Mouse (Mus musculus) CD4-positive helper T cell, adult 2 months (primary cell): ENCODE measurements around the gene Cinp.

ENCODE experiments used
- DNase-seq: peaks from one replicate; pipeline ENCODE4 v3.0.0-alpha.2; 2012; ENCODE audit warnings: low read depth, missing footprints, low spot score

Gene Cinp

GRCm38 (mm10) chr12:110835182-110835581 is 53.8 kb downstream of the Cinp start:
- DNase-seq: no peak

GRCm38 (mm10) chr12:110830293-110831024 is 58.5 kb downstream of the Cinp start:
- no peak for DNase-seq

GRCm38 (mm10) chr12:110828908-110829307 is 60.0 kb downstream of the Cinp start:
- DNase-seq: no peak
